Mouse (Mus musculus) CD8-positive naive resting alpha-beta T cell, adult 2 months (primary cell): ENCODE measurements around the gene Ep300.
"Not testable (repeated sequence)": the region's sequence is repeated elsewhere in the genome, so short reads cannot be mapped to it uniquely, and the experiment has no call there.

ENCODE experiments used
- DNase-seq, 2 experiments: peaks; one replicate each; pipeline ENCODE4 v3.0.0; 2022; ENCODE audit warnings: low read depth in 2 of 2, low spot score in 2 of 2

The Ep300 gene

DNA sequence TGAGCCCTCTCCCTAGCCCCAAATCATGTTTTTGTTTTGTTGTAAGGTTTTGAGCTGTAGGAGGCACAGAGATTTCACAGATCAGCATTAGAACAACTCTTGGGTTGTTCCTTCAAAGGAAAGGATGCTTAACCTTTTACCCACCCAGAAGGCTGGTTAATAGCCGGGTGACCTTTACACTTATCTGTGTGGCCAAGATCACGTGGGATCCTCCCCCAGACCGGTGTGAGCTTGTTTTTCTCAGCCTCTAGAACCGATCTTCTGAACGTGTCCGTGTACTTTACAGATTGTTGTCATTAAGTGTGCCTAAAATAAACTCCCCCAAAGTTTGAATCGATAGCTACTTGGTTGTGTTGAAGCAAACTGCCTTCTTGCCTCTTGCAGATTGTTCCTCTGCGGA lies 115.5 kb downstream of the Ep300 start:
- no peak for DNase-seq

DNA sequence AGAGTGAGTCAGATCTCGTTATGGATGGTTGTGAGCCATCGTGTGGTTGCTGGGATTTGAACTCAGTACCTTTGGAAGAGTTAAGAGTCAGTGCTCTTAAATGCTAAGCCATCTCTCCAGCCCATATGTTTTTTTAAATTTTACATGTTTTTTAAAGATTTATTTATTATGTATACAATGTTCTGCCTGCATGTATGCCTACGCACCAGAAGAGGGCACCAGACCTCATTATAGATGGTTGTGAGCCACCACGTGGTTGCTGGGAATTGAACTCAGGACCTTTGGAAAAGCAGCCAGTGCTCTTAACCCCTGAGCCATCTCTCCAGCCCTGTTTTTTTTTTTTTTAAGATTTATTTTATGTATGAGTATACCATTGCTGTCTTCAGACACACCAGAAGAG lies 116.2 kb downstream of the Ep300 start:
- DNase-seq = not testable (repeated sequence)
